9 mouse cellular contexts compared by ENCODE assay signal in genomic region chr6:23180096-23180495, GRCm38 (mm10). TPM values are rescaled to one million over a fixed set of nuclear protein-coding genes. Genes with fewer than 3 reads are reported as not detected.
A peak's percentile ranks its signal among the peaks of the same experiment; 100 is the strongest.
DNase-seq lines count a peak whose midpoint lies in the region; ATAC-seq and TF ChIP-seq lines count a peak whose summit lies in the region.
"Had no signal": no experiment of that assay in that cellular context is flagged by ENCODE, and none has a peak within 500 bp of the region (broad histone marks: within the 10 kb centered on the region; RNA-seq: fewer than 3 reads in every experiment).

No protein-coding gene starts in this region.

- no peaks in the 10 kb centered on the region for H3K79me2 ChIP-seq in liver, adult 2 months (ENCODE audit: control insufficient read depth, insufficient read depth, low read length)

- H3K27me3 ChIP-seq in liver, adult 2 months (ENCODE audit: control insufficient read depth, insufficient read depth, low read length), result no peaks in the 10 kb centered on the region
- no peaks in the 10 kb centered on the region for H3K27me3 ChIP-seq in liver, embryonic 11.5 days (replicated peaks; ENCODE audit: control insufficient read depth, insufficient read depth, low read length)
- H3K27me3 ChIP-seq in stomach, embryonic 16.5 days (ENCODE audit: control insufficient read depth, insufficient read depth, low read length), result no peaks in the 10 kb centered on the region
- H3K27me3 ChIP-seq: neural tube, embryonic 12.5 days had no signal

- DNase-seq in liver, adult 2 months (ENCODE audit: extremely low read depth, low read depth, low spot score), result peak; percentile 25
- DNase-seq in liver, embryonic 11.5 days (ENCODE audit: low spot score), result no peak
- DNase-seq in brain, embryonic 14.5 days (ENCODE audit: low read depth), result peak; percentile 65
- DNase-seq in kidney, postnatal 36 days, result peak; percentile 21 to 68
- DNase-seq in lung, postnatal 10 days, result peak; percentile 36
- DNase-seq in gastrocnemius, adult 8-10 months (ENCODE audit: low spot score in 2 of 2), result no peak

- H3K9me3 ChIP-seq in liver, embryonic 11.5 days (ENCODE audit: control insufficient read depth, low read length), result no peaks in the 10 kb centered on the region
- H3K9me3 ChIP-seq in stomach, embryonic 16.5 days (replicated peaks; ENCODE audit: control insufficient read depth, low read length), result no peaks in the 10 kb centered on the region
- H3K9me3 ChIP-seq: neural tube, embryonic 12.5 days had no signal

- no peak for TF ChIP-seq POLR2A in liver, adult 2 months (IDR thresholded peaks at IDR 0.05; ENCODE audit: extremely low read depth, insufficient read depth, low read length)
- no peak for TF ChIP-seq POLR2A in brain, embryonic 14.5 days (IDR thresholded peaks at IDR 0.05; ENCODE audit: borderline replicate concordance, extremely low read depth, insufficient read depth, insufficient read length, poor library complexity, severe bottlenecking)

- H3K27ac ChIP-seq in liver, adult 2 months (replicated peaks; ENCODE audit: insufficient read depth, low read depth, low read length), result no peak overlapping the region
- H3K27ac ChIP-seq in liver, embryonic 11.5 days (ENCODE audit: low read depth, low read length), result no peak overlapping the region
- no peak overlapping the region for H3K27ac ChIP-seq in stomach, embryonic 16.5 days (ENCODE audit: low read length)
- H3K27ac ChIP-seq: neural tube, embryonic 12.5 days had no signal

- H3K4me2 ChIP-seq in liver, embryonic 11.5 days, result no peak overlapping the region
- H3K4me2 ChIP-seq in stomach, embryonic 16.5 days (ENCODE audit: low read depth, low read length), result peak overlapping the region; percentile 18
- H3K4me2 ChIP-seq: neural tube, embryonic 12.5 days had no signal

- no peak overlapping the region for H3K9ac ChIP-seq in liver, adult 2 months (ENCODE audit: low read depth, low read length)
- H3K9ac ChIP-seq in liver, embryonic 11.5 days (ENCODE audit: low read depth, low read length), result no peak overlapping the region
- no peak overlapping the region for H3K9ac ChIP-seq in stomach, embryonic 16.5 days (ENCODE audit: low read length)
- H3K9ac ChIP-seq: neural tube, embryonic 12.5 days had no signal

- H3K4me3 ChIP-seq in liver, adult 2 months (ENCODE audit: insufficient read depth, low read depth, low read length), result no peak overlapping the region
- no peak overlapping the region for H3K4me3 ChIP-seq in liver, embryonic 11.5 days (ENCODE audit: low read depth, low read length)
- H3K4me3 ChIP-seq in stomach, embryonic 16.5 days (replicated peaks; ENCODE audit: low read length), result peak overlapping the region; percentile 18
- H3K4me3 ChIP-seq: neural tube, embryonic 12.5 days had no signal

- no peaks in the 10 kb centered on the region for H3K4me1 ChIP-seq in liver, adult 2 months (ENCODE audit: control insufficient read depth, insufficient read depth, low read length)
- H3K4me1 ChIP-seq in liver, embryonic 11.5 days (replicated peaks; ENCODE audit: control insufficient read depth, insufficient read depth, low read length), result no peaks in the 10 kb centered on the region
- H3K4me1 ChIP-seq in stomach, embryonic 16.5 days (ENCODE audit: control insufficient read depth, insufficient read depth, low read length), result no peaks in the 10 kb centered on the region
- H3K4me1 ChIP-seq: neural tube, embryonic 12.5 days had no signal

- H3K36me3 ChIP-seq in liver, adult 2 months (ENCODE audit: control insufficient read depth, insufficient read depth, low read length), result no peaks in the 10 kb centered on the region
- no peaks in the 10 kb centered on the region for H3K36me3 ChIP-seq in liver, embryonic 11.5 days (ENCODE audit: control insufficient read depth, insufficient read depth, low read length)
- H3K36me3 ChIP-seq in stomach, embryonic 16.5 days (ENCODE audit: control insufficient read depth, insufficient read depth, low read length), result no peaks in the 10 kb centered on the region
- H3K36me3 ChIP-seq: neural tube, embryonic 12.5 days had no signal

- 11% methylated on average over 8 of the region's 8 CpGs for WGBS in liver, adult 2 months
- 20% methylated on average over 8 of the region's 8 CpGs for WGBS in liver, embryonic 11.5 days
- WGBS in stomach, embryonic 16.5 days, result 16% methylated on average over 8 of the region's 8 CpGs

- 0 out of 2 replicates have a peak, but pooled peaks have one; percentile 16 for TF ChIP-seq CTCF in liver, adult 2 months (IDR thresholded peaks at IDR 0.05; ENCODE audit: low read depth, low read length)
- no peak for TF ChIP-seq CTCF in brain, embryonic 14.5 days (IDR thresholded peaks at IDR 0.05; ENCODE audit: borderline replicate concordance, extremely low read depth, insufficient read depth, insufficient read length)

- ATAC-seq in liver, embryonic 11.5 days (replicated peaks; ENCODE audit: low FRiP score), result no peak
- ATAC-seq in frontal cortex, adult (ENCODE audit: low TSS enrichment), result peak; percentile 79
- no peak; the same call in 1 of the 2 replicates for ATAC-seq in stomach, embryonic 16.5 days (ENCODE audit: insufficient read depth, low FRiP score)

RNA-seq across cellular contexts. Expression of gene Aass, which starts 47.3 kb away (rescaled TPM):
- 328 and 378 TPM in 2 replicates for total RNA-seq in liver, adult 2 months (2014; rRNA removed)
- polyA plus RNA-seq in liver, adult 2 months (2012; rRNA removed), result 66.8 and 84.2 TPM in 2 replicates
- polyA plus RNA-seq in liver, embryonic 11.5 days (2014; fragmentation: Nextera tagmentation; extraction: Ambion mirVana), result 21.7 and 26.6 TPM in 2 replicates
- 0.64 and 0.72 TPM in 2 replicates for polyA plus RNA-seq in brain, embryonic 14.5 days (2012; rRNA removed)
- 2.7 and 2.8 TPM in 2 replicates for polyA plus RNA-seq in stomach, embryonic 16.5 days (2015; fragmentation: Nextera tagmentation; extraction: Ambion mirVana)
- under 1 TPM; 0.07 to 0.46 (median 0.31) TPM for total RNA-seq in gastrocnemius, adult 8-10 months (2022)

Comparison
In these comparisons a context has a peak if more than half of its experiments do, and no peak if none do; other contexts are left out.
1. DNase-seq: peak in liver, adult 2 months (single experiment), brain, embryonic 14.5 days (single experiment), kidney, postnatal 36 days (2 of 2) and lung, postnatal 10 days (single experiment); none in liver, embryonic 11.5 days (single experiment) and gastrocnemius, adult 8-10 months (0 of 2).